Mouse (Mus musculus) forebrain, embryonic 14.5 days (tissue): ENCODE results near the gene Rell1. TPM values are rescaled to one million over a fixed set of nuclear protein-coding genes. Genes with fewer than 3 reads are reported as not detected.
A peak's percentile ranks its signal among the peaks of the same experiment; 100 is the strongest.
"Not testable (repeated sequence)": the region's sequence is repeated elsewhere in the genome, so short reads cannot be mapped to it uniquely, and the experiment has no call there.

Experiments used
- ATAC-seq: fragments of 200-750 bp; cut with Nextera tagmentation; 2 replicates; pipeline ENCODE4 v1.8.0; 2017; ENCODE audit warnings: mild to moderate bottlenecking, moderate library complexity
- DNase-seq: peaks from one replicate; pipeline ENCODE4 v3.0.0-alpha.2; 2015; ENCODE audit warnings: low spot score
- H3K27ac ChIP-seq: fragments of 300-500 bp; sonication (generic); 2 replicates; pipeline ENCODE4 v1.5.1; 2014; ENCODE audit warnings: low read depth, mild to moderate bottlenecking, control low read depth, low read length, moderate library complexity
- H3K27me3 ChIP-seq: fragments of 300-500 bp; sonication (generic); replicated peaks from 2 replicates; pipeline ENCODE4 v1.6.1; 2014; ENCODE audit warnings: low read length, control low read depth, mixed read lengths; ENCODE audit not compliant: control insufficient read depth, insufficient read depth
- H3K36me3 ChIP-seq: fragments of 300-500 bp; sonication (generic); 2 replicates; pipeline ENCODE4 v1.6.1; 2014; ENCODE audit warnings: low read length, control low read depth; ENCODE audit not compliant: control insufficient read depth, insufficient read depth
- H3K4me1 ChIP-seq: fragments of 300-500 bp; sonication (generic); 2 replicates; pipeline ENCODE4 v1.6.1; 2014; ENCODE audit warnings: antibody characterized with exemption, low read length, control low read depth; ENCODE audit not compliant: control insufficient read depth, insufficient read depth
- H3K4me2 ChIP-seq: fragments of 300-500 bp; sonication (generic); 2 replicates; pipeline ENCODE4 v1.6.1; 2014; ENCODE audit warnings: mild to moderate bottlenecking, control low read depth, low read length
- H3K4me3 ChIP-seq: fragments of 300-500 bp; sonication (generic); 2 replicates; pipeline ENCODE4 v1.5.1; 2014; ENCODE audit warnings: low read depth, low read length, control low read depth
- H3K9ac ChIP-seq: fragments of 300-500 bp; sonication (generic); 2 replicates; pipeline ENCODE4 v1.6.1; 2014; ENCODE audit warnings: mild to moderate bottlenecking, low read length, control low read depth, moderate library complexity
- H3K9me3 ChIP-seq: fragments of 300-500 bp; sonication (generic); replicated peaks from 2 replicates; pipeline ENCODE4 v1.6.1; 2016; ENCODE audit warnings: low read length, control low read depth, mixed read lengths; ENCODE audit not compliant: control insufficient read depth
- WGBS: fragments of 180-500 bp; shearing (Covaris S2); extraction: QIAGEN DNeasy Blood & Tissue Kit; methylation state at CpG from one replicate; pipeline ENCODE4 v1.1.7; 2014; 5-methylcytosine and 5-hydroxymethylcytosine counted together
- polyA plus RNA-seq: library from polyadenylated mRNA; unstranded; fragments of >200 nt; fragmentation: Nextera tagmentation; extraction: Ambion mirVana; gene quantifications from 2 replicates; pipeline ENCODE4 v1.2.1, GENCODE M21; 2014

The Rell1 gene
- polyA plus RNA-seq, 1 experiment from 2014 or later: 9.3 TPM

- Histone ChIP-seq H3K9ac (no peak overlapping the region), H3K4me1 (no peaks in the 10 kb centered on the region), H3K27ac (no peak overlapping the region), H3K4me2 (no peak overlapping the region), H3K4me3 (no peak overlapping the region), H3K36me3 (no peaks in the 10 kb centered on the region), H3K27me3 (no peaks in the 10 kb centered on the region), H3K9me3 (no peaks in the 10 kb centered on the region)
- DNase-seq (no peak), ATAC-seq (no peak)
- WGBS: 87% methylated on average over 10 of the region's 10 CpGs
These were observed 52.1 kb downstream of the Rell1 start for GRCm38 (mm10) chr5:63916457-63917139.

GRCm38 (mm10) chr5:63914896-63915295, 53.8 kb downstream of the Rell1 start:
- Histone ChIP-seq H3K9me3 (no peaks in the 10 kb centered on the region), H3K36me3 (no peaks in the 10 kb centered on the region), H3K4me2 (no peak overlapping the region), H3K27ac (no peak overlapping the region), H3K27me3 (no peaks in the 10 kb centered on the region), H3K4me3 (no peak overlapping the region), H3K9ac (no peak overlapping the region), H3K4me1 (no peaks in the 10 kb centered on the region)
- DNase-seq: no peak
- 67% methylated on average over 1 of the region's 1 CpGs for WGBS
- no peak for ATAC-seq

GRCm38 (mm10) chr5:63910171-63910960, 58.3 kb downstream of the Rell1 start:
- no peak for ATAC-seq
- no peak overlapping the region for H3K9ac ChIP-seq
- no peaks in the 10 kb centered on the region for H3K27me3 ChIP-seq
- H3K27ac ChIP-seq: no peak overlapping the region
- H3K4me3 ChIP-seq: no peak overlapping the region
- no peak overlapping the region for H3K4me2 ChIP-seq
- no peaks in the 10 kb centered on the region for H3K9me3 ChIP-seq
- 90% methylated on average over 10 of the region's 10 CpGs for WGBS
- no peaks in the 10 kb centered on the region for H3K36me3 ChIP-seq
- no peaks in the 10 kb centered on the region for H3K4me1 ChIP-seq
- no peak for DNase-seq

GRCm38 (mm10) chr5:63907513-63907912, 61.2 kb downstream of the Rell1 start:
- Histone ChIP-seq H3K4me2 (no peak overlapping the region), H3K36me3 (no peaks in the 10 kb centered on the region), H3K4me1 (no peaks in the 10 kb centered on the region), H3K27ac (no peak overlapping the region), H3K4me3 (no peak overlapping the region), H3K9ac (no peak overlapping the region), H3K9me3 (no peaks in the 10 kb centered on the region), H3K27me3 (no peaks in the 10 kb centered on the region)
- no peak for ATAC-seq
- 80% methylated on average over 4 of the region's 4 CpGs for WGBS
- DNase-seq: no peak

- Histone ChIP-seq H3K36me3 (no peaks in the 10 kb centered on the region), H3K4me2 (no peak overlapping the region), H3K27ac (no peak overlapping the region), H3K4me1 (no peaks in the 10 kb centered on the region), H3K4me3 (no peak overlapping the region), H3K9ac (no peak overlapping the region), H3K9me3 (no peaks in the 10 kb centered on the region), H3K27me3 (no peaks in the 10 kb centered on the region)
- DNase-seq (peak; percentile 89), ATAC-seq (peak; percentile 92)
- 39% methylated on average over 13 of the region's 13 CpGs for WGBS
These were observed 62.3 kb downstream of the Rell1 start for GRCm38 (mm10) chr5:63906149-63907093.

- H3K36me3 ChIP-seq: no peaks in the 10 kb centered on the region
- H3K4me3 ChIP-seq: no peak overlapping the region
- no peaks in the 10 kb centered on the region for H3K9me3 ChIP-seq
- no peak for ATAC-seq
- H3K27me3 ChIP-seq: no peaks in the 10 kb centered on the region
- no peak overlapping the region for H3K4me2 ChIP-seq
- H3K9ac ChIP-seq: no peak overlapping the region
- H3K4me1 ChIP-seq: no peaks in the 10 kb centered on the region
- no peak overlapping the region for H3K27ac ChIP-seq
- 86% methylated on average over 3 of the region's 3 CpGs for WGBS
- DNase-seq: no peak
These were observed 65.4 kb downstream of the Rell1 start for GRCm38 (mm10) chr5:63903329-63903728.

- Histone ChIP-seq H3K9ac (no peak overlapping the region), H3K27me3 (no peaks in the 10 kb centered on the region), H3K9me3 (no peaks in the 10 kb centered on the region), H3K36me3 (no peaks in the 10 kb centered on the region), H3K4me3 (no peak overlapping the region), H3K27ac (no peak overlapping the region), H3K4me1 (no peaks in the 10 kb centered on the region), H3K4me2 (no peak overlapping the region)
- DNase-seq (no peak), ATAC-seq (no peak)
- WGBS: 83% methylated on average over 3 of the region's 3 CpGs
These were observed 70.9 kb downstream of the Rell1 start for GRCm38 (mm10) chr5:63897820-63898110.

GRCm38 (mm10) chr5:63897001-63897819, 71.5 kb downstream of the Rell1 start:
- not testable (repeated sequence) for H3K36me3 ChIP-seq, H3K4me1 ChIP-seq, H3K4me2 ChIP-seq, ATAC-seq, H3K27me3 ChIP-seq, H3K9ac ChIP-seq, H3K9me3 ChIP-seq, H3K27ac ChIP-seq, DNase-seq, H3K4me3 ChIP-seq
- WGBS: 92% methylated on average over 5 of the region's 5 CpGs
